22 mouse cellular contexts compared by ENCODE assay signal in the genomic region with DNA sequence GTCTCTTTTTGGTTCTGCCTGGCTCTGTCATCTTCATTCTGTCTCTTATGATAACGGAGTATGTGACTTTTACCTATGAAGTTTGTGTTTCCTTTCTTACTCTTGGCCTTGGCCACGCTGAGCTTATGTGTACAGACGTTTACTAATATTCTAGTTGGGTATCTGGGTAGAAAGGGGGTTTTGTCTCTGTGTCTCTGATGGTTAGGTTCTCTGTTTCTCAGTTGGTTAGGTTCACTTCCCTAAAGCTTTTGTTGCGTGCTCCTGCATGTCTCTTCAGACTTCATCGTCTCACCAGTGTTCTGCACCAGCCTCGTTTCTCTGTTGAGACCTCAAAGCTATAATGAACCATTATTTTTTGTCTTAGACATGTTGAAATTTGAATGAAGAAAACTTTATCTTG.
"Had no signal": no experiment of that assay in that cellular context is flagged by ENCODE, and none has a peak within 500 bp of the region (broad histone marks: within the 10 kb centered on the region; RNA-seq: fewer than 3 reads in every experiment).

No protein-coding gene starts in this region.

- DNase-seq: kidney, adult 2 months; kidney, postnatal 25 days; layer of hippocampus, adult 9-11 months; liver; lung, adult 18-20 months; lung, postnatal 10 days; lung, postnatal 4 days; retina, postnatal 1 day; right cerebral cortex, postnatal 25 days; thymus, adult 2 months; thymus, postnatal 4 days had no signal

- H3K4me3 ChIP-seq: layer of hippocampus, adult 2 months; limb, embryonic 10.5 days; limb, embryonic 13.5 days; liver, embryonic 12.5 days; liver, embryonic 15.5 days; lung, embryonic 15.5 days; midbrain, embryonic 13.5 days had no signal

- H3K9me3 ChIP-seq: limb, embryonic 10.5 days; limb, embryonic 13.5 days; liver, embryonic 12.5 days; liver, embryonic 15.5 days; lung, embryonic 15.5 days; midbrain, embryonic 13.5 days had no signal

- H3K27me3 ChIP-seq: limb, embryonic 13.5 days; liver, embryonic 12.5 days; liver, embryonic 15.5 days; lung, embryonic 15.5 days; midbrain, embryonic 13.5 days had no signal

- H3K9ac ChIP-seq: limb, embryonic 13.5 days; liver, embryonic 12.5 days; liver, embryonic 15.5 days; lung, embryonic 15.5 days; midbrain, embryonic 13.5 days had no signal

- H3K4me2 ChIP-seq: limb, embryonic 13.5 days; liver, embryonic 12.5 days; liver, embryonic 15.5 days; lung, embryonic 15.5 days; midbrain, embryonic 13.5 days had no signal

- H3K4me1 ChIP-seq: limb, embryonic 10.5 days; limb, embryonic 13.5 days; liver, embryonic 12.5 days; liver, embryonic 15.5 days; lung, embryonic 15.5 days; midbrain, embryonic 13.5 days had no signal

- H3K27ac ChIP-seq: kidney, postnatal 0 days; layer of hippocampus, adult 2 months; limb, embryonic 10.5 days; limb, embryonic 13.5 days; liver, embryonic 12.5 days; liver, embryonic 15.5 days; lung, embryonic 15.5 days; midbrain, embryonic 13.5 days; stomach, postnatal 0 days had no signal

- ATAC-seq: intestine, postnatal 0 days; liver, embryonic 12.5 days; midbrain, embryonic 13.5 days; midbrain, embryonic 16.5 days had no signal
